Mouse (Mus musculus) forebrain, postnatal 0 days (tissue): ENCODE results near the gene Gm11084. TPM values are rescaled to one million over a fixed set of nuclear protein-coding genes. Genes with fewer than 3 reads are reported as not detected.

Source experiments
- ATAC-seq: fragments of 200-750 bp; cut with Nextera tagmentation; 2 replicates; pipeline ENCODE4 v1.8.0; 2017; ENCODE audit warnings: mild to moderate bottlenecking, moderate library complexity
- DNase-seq: peaks from one replicate; pipeline ENCODE4 v3.0.0-alpha.2; 2015
- H3K27ac ChIP-seq: fragments of 300-500 bp; sonication (generic); 2 replicates; pipeline ENCODE4 v1.5.1; 2014; ENCODE audit warnings: low read depth, mild to moderate bottlenecking, antibody characterized with exemption, low read length, moderate library complexity, mixed read lengths
- H3K27me3 ChIP-seq: fragments of 300-500 bp; sonication (generic); 2 replicates; pipeline ENCODE4 v1.6.1; 2014; ENCODE audit warnings: mild to moderate bottlenecking, low read length, mixed read lengths; ENCODE audit not compliant: insufficient read depth
- H3K36me3 ChIP-seq: fragments of 300-500 bp; sonication (generic); 2 replicates; pipeline ENCODE4 v1.6.1; 2014; ENCODE audit warnings: mild to moderate bottlenecking, moderate library complexity; ENCODE audit not compliant: insufficient read depth
- H3K4me1 ChIP-seq: fragments of 300-500 bp; sonication (generic); 2 replicates; pipeline ENCODE4 v1.6.1; 2014; ENCODE audit warnings: antibody characterized with exemption; ENCODE audit not compliant: insufficient read depth
- H3K4me2 ChIP-seq: fragments of 300-500 bp; sonication (generic); 2 replicates; pipeline ENCODE4 v1.6.1; 2014; ENCODE audit warnings: low read depth, mild to moderate bottlenecking, moderate library complexity
- H3K4me3 ChIP-seq: fragments of 300-500 bp; sonication (generic); 2 replicates; pipeline ENCODE4 v1.5.1; 2014; ENCODE audit warnings: low read depth, low read length, mixed read lengths
- H3K9ac ChIP-seq: fragments of 300-500 bp; sonication (generic); 2 replicates; pipeline ENCODE4 v1.6.1; 2014; ENCODE audit warnings: mild to moderate bottlenecking
- H3K9me3 ChIP-seq: fragments of 300-500 bp; sonication (generic); 2 replicates; pipeline ENCODE4 v1.6.1; 2016; ENCODE audit warnings: low read length
- CTCF ChIP-seq: sonication (generic); IDR thresholded peaks from 2 replicates; pipeline ENCODE4 v1.5.1; 2016; ENCODE audit warnings: antibody characterized with exemption, control low read depth, low read depth
- WGBS: fragments of 180-500 bp; shearing (Covaris S2); extraction: QIAGEN DNeasy Blood & Tissue Kit; methylation state at CpG from one replicate; pipeline ENCODE4 v1.1.7; 2014; 5-methylcytosine and 5-hydroxymethylcytosine counted together
- microRNA-seq, 2 experiments: library from miRNA; unstranded; fragments of <30 nt; microRNA quantifications; one replicate each; pipeline ENCODE4; 2016
- polyA plus RNA-seq: library from polyadenylated mRNA; unstranded; fragments of >200 nt; fragmentation: Nextera tagmentation; extraction: Ambion mirVana; gene quantifications from 2 replicates; pipeline ENCODE4 v1.2.1, GENCODE M21; 2015
- total RNA-seq: library from RNA; depleted of rRNA; stranded (reverse); fragments of >200 nt; gene quantifications from 2 replicates; pipeline ENCODE4 v1.2.3, GENCODE M21; 2014; rRNA removed

Gene Gm11084
- total and polyA plus RNA-seq, 2 experiments from 2014 or later: not detected

DNA sequence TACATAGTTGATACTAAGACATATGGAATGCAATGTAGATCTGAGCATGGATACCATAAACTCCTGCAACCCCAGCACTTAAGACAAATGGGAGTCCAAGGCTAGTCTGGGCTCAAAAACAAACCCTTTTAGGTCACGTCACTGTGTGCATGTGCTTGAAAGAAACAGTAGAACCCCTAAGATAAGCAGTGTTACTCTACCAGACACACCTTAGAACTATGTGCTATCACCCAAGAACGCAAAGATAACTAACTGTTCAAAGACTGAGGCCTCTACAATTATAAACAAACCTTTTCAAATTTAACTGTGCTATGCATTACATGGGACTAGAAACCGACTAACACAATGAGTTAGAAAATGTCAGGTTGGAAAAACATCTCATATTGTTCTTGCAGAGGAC, 33.5 kb downstream of the Gm11084 start:
- TF ChIP-seq CTCF: no peak
- H3K4me2 ChIP-seq: no peak overlapping the region
- ATAC-seq (no peak), DNase-seq (no peak)
- no peak overlapping the region for H3K27ac ChIP-seq
- 92% methylated on average over 3 of the region's 3 CpGs for WGBS
- no peaks in the 10 kb centered on the region for H3K4me1 ChIP-seq
- H3K27me3 ChIP-seq: no peaks in the 10 kb centered on the region
- no peak overlapping the region for H3K9ac ChIP-seq
- H3K4me3 ChIP-seq: no peak overlapping the region
- no peaks in the 10 kb centered on the region for H3K9me3 ChIP-seq
- H3K36me3 ChIP-seq: no peaks in the 10 kb centered on the region; the same call in 1 of the 2 replicates

DNA sequence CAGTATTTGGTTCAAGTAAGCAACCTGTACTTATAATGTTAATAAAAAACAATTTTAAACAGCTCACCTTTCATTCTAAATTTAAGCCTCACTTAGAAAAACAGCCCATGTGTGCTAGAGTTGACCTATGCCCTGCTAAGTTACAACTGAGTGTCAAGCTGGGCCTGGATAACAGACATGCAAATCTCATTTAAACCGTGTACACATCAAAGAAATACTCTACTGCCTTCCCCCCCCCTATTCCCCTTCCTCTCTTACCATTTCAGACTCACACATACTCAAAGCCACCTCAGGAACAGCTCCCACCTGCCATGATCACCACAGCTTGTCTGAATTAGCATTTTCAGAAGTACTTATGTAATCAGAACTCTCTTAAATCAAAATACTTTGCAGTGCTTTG, 50.6 kb downstream of the Gm11084 start:
- no peak for TF ChIP-seq CTCF
- H3K4me1 ChIP-seq: no peaks in the 10 kb centered on the region
- H3K27ac ChIP-seq: no peak overlapping the region
- no peak overlapping the region for H3K9ac ChIP-seq
- no peaks in the 10 kb centered on the region for H3K9me3 ChIP-seq
- H3K27me3 ChIP-seq: no peaks in the 10 kb centered on the region
- ATAC-seq (no peak), DNase-seq (no peak)
- 18% methylated on average over 1 of the region's 1 CpGs for WGBS
- 0 out of 2 replicates have a peak, but pooled peaks cover 6% of the 10 kb centered on the region for H3K36me3 ChIP-seq
- H3K4me2 ChIP-seq: no peak overlapping the region
- H3K4me3 ChIP-seq: no peak overlapping the region

DNA sequence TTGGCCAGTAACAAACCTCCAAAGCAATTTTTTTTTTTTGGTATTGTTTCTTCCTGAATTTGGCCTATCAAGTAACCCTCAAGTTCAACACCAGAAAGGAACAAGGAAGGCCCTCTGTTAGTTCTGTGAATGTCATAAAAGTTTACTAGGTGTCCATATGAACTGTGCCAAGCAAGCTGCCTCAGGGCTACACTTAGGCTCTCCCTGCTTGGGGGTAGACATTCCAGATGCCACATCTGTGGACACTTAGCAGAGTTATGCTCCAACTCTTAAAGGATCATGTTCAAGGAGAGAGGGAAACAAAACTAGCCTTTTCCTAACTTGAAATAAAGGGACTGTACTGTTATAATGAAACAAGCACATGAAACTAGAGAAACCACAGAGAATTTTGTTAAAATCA, 54.3 kb downstream of the Gm11084 start:
- Histone ChIP-seq H3K27ac (no peak overlapping the region), H3K9me3 (no peaks in the 10 kb centered on the region), H3K27me3 (no peaks in the 10 kb centered on the region), H3K4me3 (no peak overlapping the region), H3K9ac (no peak overlapping the region), H3K4me1 (no peaks in the 10 kb centered on the region), H3K36me3 (no peaks in the 10 kb centered on the region), H3K4me2 (no peak overlapping the region)
- DNase-seq (no peak), ATAC-seq (no peak)
- no peak for TF ChIP-seq CTCF

DNA sequence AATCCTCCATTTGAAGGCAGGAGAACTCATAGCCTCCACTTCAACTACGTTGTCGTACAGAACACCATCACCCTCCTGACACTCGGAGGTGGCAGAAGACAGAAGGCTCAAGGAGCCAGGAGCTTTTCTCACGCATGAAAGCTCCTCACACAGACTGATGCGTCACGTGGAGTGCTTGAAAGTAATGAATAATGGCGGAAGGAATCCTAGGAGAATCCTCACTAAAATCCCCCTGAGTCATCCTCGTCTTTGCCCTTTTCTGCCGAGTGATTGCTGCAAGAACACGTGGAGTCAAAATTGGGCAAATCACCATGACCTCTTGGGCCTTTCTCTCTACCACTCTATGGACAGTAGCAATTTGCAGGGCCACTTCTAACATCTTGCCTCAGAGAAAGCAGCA, 61.5 kb downstream of the Gm11084 start:
- Histone ChIP-seq H3K27ac (no peak overlapping the region), H3K27me3 (no peaks in the 10 kb centered on the region), H3K4me3 (no peak overlapping the region), H3K36me3 (no peaks in the 10 kb centered on the region), H3K9me3 (no peaks in the 10 kb centered on the region), H3K9ac (no peak overlapping the region), H3K4me1 (no peaks in the 10 kb centered on the region), H3K4me2 (no peak overlapping the region)
- WGBS: 80% methylated on average over 10 of the region's 10 CpGs
- no peak for ATAC-seq
- TF ChIP-seq CTCF: no peak
- no peak for DNase-seq

Small RNA genes lying within 50 kb of the gene (microRNA-seq; reads per million reads assigned to microRNA genes)
- gene Gm25960: 0 reads per million in 2 experiments

Other genes with a start within 250 kb of the Gm11084 start
- 82.3 and 115 TPM in 2 replicates for gene Sp3, start 6.3 kb downstream of the Gm11084 start, total RNA-seq
- gene Sp3, start 6.3 kb downstream of the Gm11084 start, polyA plus RNA-seq: 19.1 and 26.5 TPM in 2 replicates
- gene Ola1, start 232.2 kb upstream of the Gm11084 start, total RNA-seq: 68.4 and 78.9 TPM in 2 replicates
- 87.4 and 97.2 TPM in 2 replicates for gene Ola1, start 232.2 kb upstream of the Gm11084 start, polyA plus RNA-seq